Mouse (Mus musculus): Measurements from ENCODE around the gene Vwf. TPM values are rescaled to one million over a fixed set of nuclear protein-coding genes. Genes with fewer than 3 reads are reported as not detected.

Gene Vwf
- polyA plus RNA-seq (2015; fragmentation: Nextera tagmentation; extraction: Ambion mirVana): 7.8 and 14.9 TPM in 2 replicates

DNA sequence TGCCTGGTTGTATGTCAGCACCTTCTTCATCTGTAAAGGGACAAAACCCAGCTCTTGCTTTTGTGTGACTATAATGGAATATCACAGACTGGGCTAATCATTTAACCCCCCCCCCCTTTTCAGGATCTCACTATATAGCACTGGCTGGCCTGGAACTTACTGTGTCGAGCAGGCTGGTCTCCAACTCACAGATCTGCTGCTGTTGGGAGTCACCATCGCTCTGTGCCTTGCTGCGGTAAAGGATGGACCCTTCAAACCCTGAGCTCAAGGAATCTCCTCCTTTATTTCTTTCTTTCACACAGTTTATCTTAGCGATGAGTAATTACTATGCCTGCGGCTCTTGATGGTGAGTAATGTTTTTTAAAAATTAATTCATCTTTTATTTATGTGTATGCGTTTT is at the start of gene Vwf:
Vwf (plus strand) TSS at position 301 of the 400 bp plus-strand sequence.
- WGBS: 90% methylated on average over 6 of the region's 6 CpGs
- Histone ChIP-seq H3K36me3 (no peaks in the 10 kb centered on the region), H3K9me3 (replicated peaks) (no peaks in the 10 kb centered on the region), H3K4me2 (no peak within 1 kb of the TSS), H3K9ac (replicated peaks) (no peak within 1 kb of the TSS), H3K4me3 (replicated peaks) (no peak within 1 kb of the TSS), H3K27ac (replicated peaks) (no peak within 1 kb of the TSS), H3K4me1 (no peaks in the 10 kb centered on the region), H3K27me3 (replicated peaks) (no peaks in the 10 kb centered on the region)
- no peak for ATAC-seq (ENCODE audit: low FRiP score)

DNA sequence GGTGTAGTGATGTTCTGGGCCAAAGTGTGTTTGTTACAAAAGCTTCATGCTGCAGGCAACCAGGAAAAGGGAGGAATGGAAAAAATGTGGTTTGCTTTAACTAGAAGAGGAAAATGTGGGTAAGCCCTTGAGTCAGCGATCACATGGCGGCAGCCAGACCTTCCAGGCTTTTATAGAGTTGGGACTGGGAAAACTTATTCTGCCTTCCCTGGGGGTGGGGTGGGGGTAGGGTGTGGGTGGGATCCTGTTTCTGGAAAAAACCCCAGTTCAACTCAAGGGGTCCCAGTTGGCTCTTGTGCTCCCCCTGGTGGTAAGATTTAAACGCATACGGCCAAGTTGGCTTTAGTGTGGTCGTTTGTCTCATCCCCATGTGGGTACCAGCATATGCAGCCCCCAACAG is 48.5 kb upstream of the Vwf start:
- no peak for ATAC-seq (ENCODE audit: low FRiP score)
- 28% methylated on average over 5 of the region's 5 CpGs for WGBS
- Histone ChIP-seq H3K27me3 (replicated peaks) (peaks cover 21% of the 10 kb centered on the region), H3K4me3 (replicated peaks) (no peak overlapping the region), H3K4me2 (no peak overlapping the region), H3K9ac (replicated peaks) (no peak overlapping the region), H3K4me1 (peaks cover 12% of the 10 kb centered on the region), H3K9me3 (replicated peaks) (no peaks in the 10 kb centered on the region), H3K27ac (replicated peaks) (no peak overlapping the region), H3K36me3 (no peaks in the 10 kb centered on the region)

DNA sequence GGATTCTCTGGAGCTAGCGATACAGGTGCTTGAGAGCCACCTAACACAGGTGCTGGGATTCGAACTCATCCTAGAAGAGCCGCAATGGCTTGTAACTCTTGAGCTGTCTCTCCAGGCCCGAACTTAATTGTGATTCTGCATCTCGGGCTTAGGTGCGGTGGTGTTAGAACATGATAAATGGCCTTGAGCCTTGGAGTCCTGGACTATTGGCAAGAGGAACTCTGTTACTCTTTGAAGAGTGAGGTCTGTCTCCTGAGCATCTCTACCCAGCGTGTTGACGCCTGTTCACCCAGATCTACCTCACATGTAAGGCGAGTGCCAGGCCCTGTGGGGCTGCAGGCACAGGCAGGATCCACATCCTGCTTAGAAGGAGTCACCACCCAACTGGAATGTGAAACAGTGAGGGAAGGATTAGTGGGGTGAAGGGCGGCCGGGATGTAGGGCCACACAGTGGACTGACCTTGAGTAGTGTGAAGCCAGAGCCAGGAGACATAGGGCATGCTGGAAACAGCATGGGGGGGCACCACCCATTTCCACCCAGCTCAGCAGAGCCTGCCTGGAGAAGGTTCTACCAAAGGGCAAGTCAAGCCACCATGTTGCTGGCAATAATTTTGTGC is 43.3 kb upstream of the Vwf start:
- Histone ChIP-seq H3K27me3 (replicated peaks) (no peaks in the 10 kb centered on the region), H3K4me2 (no peak overlapping the region), H3K9ac (replicated peaks) (no peak overlapping the region), H3K27ac (replicated peaks) (no peak overlapping the region), H3K36me3 (no peaks in the 10 kb centered on the region), H3K9me3 (replicated peaks) (no peaks in the 10 kb centered on the region), H3K4me3 (replicated peaks) (no peak overlapping the region), H3K4me1 (no peaks in the 10 kb centered on the region)
- no peak for ATAC-seq (ENCODE audit: low FRiP score)
- 91% methylated on average over 11 of the region's 11 CpGs for WGBS

DNA sequence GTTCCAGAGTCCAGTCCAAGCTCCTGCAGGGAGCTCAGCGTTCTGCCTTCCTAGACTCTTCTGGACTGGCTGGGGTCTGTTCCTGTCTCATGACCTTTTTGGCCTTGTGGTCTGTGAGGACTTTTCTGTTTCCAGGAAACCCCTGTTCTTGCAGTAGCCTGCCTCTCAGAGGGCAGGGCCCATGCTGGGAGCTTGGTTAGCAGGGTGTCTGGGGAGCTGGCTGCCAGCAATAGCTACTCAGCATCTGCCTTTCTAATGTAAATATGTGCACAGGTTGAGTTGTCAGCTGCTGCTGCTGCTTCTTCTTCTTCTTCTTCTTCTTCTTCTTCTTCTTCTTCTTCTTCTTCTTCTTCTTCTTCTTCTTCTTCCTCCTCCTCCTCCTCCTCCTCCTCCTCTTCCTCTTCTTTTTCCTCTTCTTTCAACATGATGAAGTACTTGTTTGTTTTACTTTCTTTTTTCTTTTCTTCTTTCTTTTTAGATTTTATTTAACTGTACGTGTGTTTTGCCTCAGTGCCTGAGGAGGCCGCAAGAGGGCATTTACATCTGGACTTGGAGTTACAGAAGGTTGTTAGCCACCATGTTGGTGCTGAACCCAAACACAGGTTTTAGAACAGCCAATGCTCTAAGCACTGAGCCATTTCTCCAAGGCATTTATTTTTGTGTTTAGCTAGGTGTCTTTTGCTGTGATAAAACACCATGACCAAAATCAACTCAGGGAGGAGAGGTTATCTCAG is 41.8 kb upstream of the Vwf start:
- no peak for ATAC-seq (ENCODE audit: low FRiP score)
- H3K36me3 ChIP-seq: no peaks in the 10 kb centered on the region
- no peaks in the 10 kb centered on the region for H3K27me3 ChIP-seq (replicated peaks)
- no peak overlapping the region for H3K9ac ChIP-seq (replicated peaks)
- no peaks in the 10 kb centered on the region for H3K4me1 ChIP-seq
- WGBS: 43% methylated on average over 3 of the region's 3 CpGs
- H3K27ac ChIP-seq (replicated peaks): no peak overlapping the region
- H3K4me3 ChIP-seq (replicated peaks): no peak overlapping the region
- no peaks in the 10 kb centered on the region for H3K9me3 ChIP-seq (replicated peaks)
- H3K4me2 ChIP-seq: no peak overlapping the region

DNA sequence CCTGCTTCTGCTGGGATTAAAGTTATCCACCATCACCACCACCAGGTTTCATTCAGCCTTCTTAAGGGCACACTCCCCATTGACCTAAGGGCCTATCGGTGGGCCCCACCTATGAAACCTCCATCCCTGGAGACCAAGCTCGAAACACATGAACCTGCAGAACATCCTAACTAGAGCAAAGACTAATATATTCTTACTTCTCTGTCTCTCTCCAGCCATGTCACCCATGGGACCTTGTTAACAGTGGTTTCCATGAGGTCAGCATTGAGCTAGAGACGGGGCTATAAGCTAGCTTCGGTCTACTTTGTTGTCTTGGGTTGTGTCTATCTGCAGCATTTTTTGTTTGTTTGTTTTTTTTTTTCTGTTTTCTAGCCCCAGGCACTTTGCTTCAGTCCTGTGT is 40.1 kb upstream of the Vwf start:
- ATAC-seq (ENCODE audit: low FRiP score): no peak
- no peak overlapping the region for H3K4me2 ChIP-seq
- no peaks in the 10 kb centered on the region for H3K36me3 ChIP-seq
- no peaks in the 10 kb centered on the region for H3K9me3 ChIP-seq (replicated peaks)
- H3K9ac ChIP-seq (replicated peaks): no peak overlapping the region
- H3K4me1 ChIP-seq: no peaks in the 10 kb centered on the region
- H3K4me3 ChIP-seq (replicated peaks): no peak overlapping the region
- H3K27me3 ChIP-seq (replicated peaks): no peaks in the 10 kb centered on the region
- 93% methylated on average over 4 of the region's 4 CpGs for WGBS
- no peak overlapping the region for H3K27ac ChIP-seq (replicated peaks)

DNA sequence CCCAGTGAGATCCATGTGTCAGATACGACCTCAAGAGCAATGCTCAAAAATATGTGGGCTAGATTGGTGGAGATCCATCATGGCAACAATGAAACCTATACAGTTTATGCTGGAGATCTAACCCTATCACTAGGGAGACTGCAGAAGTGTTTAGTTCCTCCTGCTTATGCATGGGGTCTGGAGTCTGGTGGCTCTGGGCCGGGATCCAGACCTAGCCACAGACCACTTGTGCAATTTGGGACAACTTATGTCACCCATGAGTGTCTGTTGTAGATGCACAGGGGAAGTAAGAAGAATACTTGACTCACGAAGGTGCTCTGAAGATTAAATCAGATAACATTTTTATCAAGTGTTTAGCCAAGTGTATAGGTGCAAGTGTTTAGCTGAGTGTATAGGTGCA is 36.8 kb upstream of the Vwf start:
- H3K36me3 ChIP-seq: no peaks in the 10 kb centered on the region
- H3K9ac ChIP-seq (replicated peaks): no peak overlapping the region
- H3K9me3 ChIP-seq (replicated peaks): no peaks in the 10 kb centered on the region
- no peak overlapping the region for H3K27ac ChIP-seq (replicated peaks)
- no peak for ATAC-seq (ENCODE audit: low FRiP score)
- 92% methylated on average over 3 of the region's 3 CpGs for WGBS
- H3K4me2 ChIP-seq: no peak overlapping the region
- no peaks in the 10 kb centered on the region for H3K4me1 ChIP-seq
- no peak overlapping the region for H3K4me3 ChIP-seq (replicated peaks)
- H3K27me3 ChIP-seq (replicated peaks): no peaks in the 10 kb centered on the region

DNA sequence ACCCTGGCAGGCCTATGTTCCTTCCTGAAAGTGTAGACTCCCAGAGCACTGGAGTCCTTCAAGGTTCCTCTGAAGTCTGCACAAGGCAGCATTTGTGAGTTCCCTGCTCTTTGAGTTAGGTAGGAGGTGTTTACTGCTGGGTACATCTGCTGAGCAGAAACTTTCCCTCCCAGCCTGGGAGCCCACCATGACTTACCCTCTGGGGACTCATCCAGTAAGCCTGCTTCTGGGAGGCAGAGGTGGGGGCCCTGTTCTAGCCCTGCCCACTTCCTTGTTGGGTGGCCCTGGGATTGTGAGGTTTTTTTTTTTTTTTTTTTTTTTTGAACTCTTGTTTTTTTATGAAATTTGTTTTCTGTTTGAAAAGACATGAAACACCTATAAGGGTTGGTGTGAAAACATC is 35.9 kb upstream of the Vwf start:
- Histone ChIP-seq H3K36me3 (no peaks in the 10 kb centered on the region), H3K27ac (replicated peaks) (no peak overlapping the region), H3K4me3 (replicated peaks) (no peak overlapping the region), H3K4me2 (no peak overlapping the region), H3K9ac (replicated peaks) (no peak overlapping the region), H3K4me1 (no peaks in the 10 kb centered on the region), H3K9me3 (replicated peaks) (no peaks in the 10 kb centered on the region), H3K27me3 (replicated peaks) (no peaks in the 10 kb centered on the region)
- ATAC-seq (ENCODE audit: low FRiP score): no peak

DNA sequence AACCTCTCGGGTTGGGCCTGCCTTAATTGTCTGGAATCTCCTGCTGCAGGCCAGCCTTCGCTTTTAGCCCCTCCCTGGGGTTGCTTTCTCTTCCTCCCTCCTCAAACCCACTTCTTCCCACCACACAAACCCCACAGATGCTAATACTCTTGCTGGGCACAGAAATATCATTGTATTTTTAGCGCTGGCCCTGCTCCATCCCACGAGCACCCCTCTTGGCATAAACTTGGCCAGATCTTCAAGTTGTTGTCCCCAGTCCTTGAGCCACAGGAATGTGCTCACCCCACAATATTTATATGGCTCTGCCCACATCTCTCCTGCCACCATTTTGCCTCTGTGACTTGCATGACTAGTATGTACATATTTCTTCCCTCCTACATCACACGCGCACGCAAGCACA is 35.4 kb upstream of the Vwf start:
- 91% methylated on average over 7 of the region's 7 CpGs for WGBS
- ATAC-seq (ENCODE audit: low FRiP score): no peak

DNA sequence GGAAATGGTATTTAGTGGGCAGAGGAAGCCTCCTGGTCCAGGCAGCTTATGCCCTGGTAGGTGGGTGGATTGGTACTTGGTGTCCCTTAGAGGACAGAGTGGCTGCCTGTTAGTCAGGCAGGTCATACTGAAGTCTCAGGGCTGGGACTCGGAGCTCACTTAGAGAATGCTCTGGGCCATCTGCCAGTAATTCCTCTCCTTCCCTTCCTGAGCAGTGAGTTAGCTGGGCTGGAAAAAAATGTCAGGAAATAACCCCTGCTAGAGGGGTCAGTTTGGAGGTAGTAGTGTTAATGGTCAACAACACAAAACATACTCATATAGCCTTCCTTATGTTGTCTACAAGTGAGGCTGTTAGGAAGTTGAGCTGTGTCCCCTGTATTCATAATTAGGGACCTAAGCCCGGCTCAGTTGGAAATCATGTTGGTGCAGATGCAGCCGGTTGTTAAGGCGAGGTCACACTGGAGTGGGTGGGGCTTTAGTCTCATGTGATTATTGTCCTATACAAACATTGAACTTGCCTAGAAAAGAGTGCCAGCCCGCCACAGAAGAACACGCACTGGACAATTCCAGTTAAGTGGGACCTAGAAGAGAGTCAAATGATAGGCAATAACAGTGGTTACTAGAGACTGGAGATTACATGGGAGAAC is 33.5 kb upstream of the Vwf start:
- Histone ChIP-seq H3K9ac (replicated peaks) (no peak overlapping the region), H3K4me3 (replicated peaks) (no peak overlapping the region), H3K36me3 (no peaks in the 10 kb centered on the region), H3K9me3 (replicated peaks) (no peaks in the 10 kb centered on the region), H3K27me3 (replicated peaks) (no peaks in the 10 kb centered on the region), H3K27ac (replicated peaks) (no peak overlapping the region), H3K4me1 (no peaks in the 10 kb centered on the region), H3K4me2 (no peak overlapping the region)
- ATAC-seq (ENCODE audit: low FRiP score): no peak
- 68% methylated on average over 6 of the region's 6 CpGs for WGBS

More for the DNA sequence above, 35.4 kb upstream of the Vwf start:
- Histone ChIP-seq H3K27me3 (replicated peaks) (no peaks in the 10 kb centered on the region), H3K36me3 (no peaks in the 10 kb centered on the region), H3K9me3 (replicated peaks) (no peaks in the 10 kb centered on the region), H3K27ac (replicated peaks) (no peak overlapping the region), H3K9ac (replicated peaks) (no peak overlapping the region), H3K4me2 (no peak overlapping the region), H3K4me1 (no peaks in the 10 kb centered on the region), H3K4me3 (replicated peaks) (no peak overlapping the region)

DNA sequence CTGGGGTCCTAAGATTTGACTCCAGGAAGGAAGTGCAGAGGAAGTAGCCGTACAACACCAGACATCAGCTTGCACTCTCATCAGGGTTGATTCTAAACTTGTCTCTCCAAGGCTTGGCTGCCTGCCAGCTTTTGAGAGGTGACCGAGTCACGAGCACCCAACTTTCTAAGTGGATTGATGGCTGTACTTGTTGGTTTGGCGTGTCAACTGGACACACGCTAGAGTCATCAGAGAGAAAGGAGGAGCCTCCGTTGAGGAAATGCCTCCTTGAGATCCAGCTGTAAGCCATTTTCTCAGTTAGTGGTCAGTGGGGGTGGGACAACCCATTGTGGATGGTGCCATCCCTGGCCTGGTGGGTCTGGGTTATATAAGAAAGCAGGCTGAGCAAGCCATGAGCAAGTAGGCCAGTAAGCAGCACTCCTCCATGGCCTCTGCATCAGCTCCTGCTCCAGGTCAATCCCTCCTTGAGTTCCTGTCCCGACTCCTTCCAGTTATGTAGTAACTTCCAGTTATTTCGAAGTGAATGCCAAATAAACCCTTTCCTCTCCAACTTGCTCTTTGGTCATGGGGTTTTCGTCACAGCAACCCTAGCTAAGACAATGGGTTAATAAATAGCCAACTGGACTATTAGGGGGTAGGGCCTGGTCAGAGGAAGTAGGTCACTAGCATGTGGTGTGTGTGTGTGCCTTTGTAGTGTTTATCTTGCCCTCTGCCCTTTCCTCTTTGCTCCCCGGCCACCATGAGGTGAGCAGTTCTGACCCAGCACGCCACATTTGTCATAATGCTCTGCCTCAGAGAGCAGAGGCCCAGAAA is 30.9 kb upstream of the Vwf start:
- no peaks in the 10 kb centered on the region for H3K4me1 ChIP-seq
- no peak overlapping the region for H3K27ac ChIP-seq (replicated peaks)
- ATAC-seq (ENCODE audit: low FRiP score): no peak
- 78% methylated on average over 11 of the region's 11 CpGs for WGBS
- H3K9ac ChIP-seq (replicated peaks): no peak overlapping the region
- H3K4me3 ChIP-seq (replicated peaks): no peak overlapping the region
- no peaks in the 10 kb centered on the region for H3K27me3 ChIP-seq (replicated peaks)
- H3K36me3 ChIP-seq: no peaks in the 10 kb centered on the region
- no peaks in the 10 kb centered on the region for H3K9me3 ChIP-seq (replicated peaks)
- H3K4me2 ChIP-seq: no peak overlapping the region

DNA sequence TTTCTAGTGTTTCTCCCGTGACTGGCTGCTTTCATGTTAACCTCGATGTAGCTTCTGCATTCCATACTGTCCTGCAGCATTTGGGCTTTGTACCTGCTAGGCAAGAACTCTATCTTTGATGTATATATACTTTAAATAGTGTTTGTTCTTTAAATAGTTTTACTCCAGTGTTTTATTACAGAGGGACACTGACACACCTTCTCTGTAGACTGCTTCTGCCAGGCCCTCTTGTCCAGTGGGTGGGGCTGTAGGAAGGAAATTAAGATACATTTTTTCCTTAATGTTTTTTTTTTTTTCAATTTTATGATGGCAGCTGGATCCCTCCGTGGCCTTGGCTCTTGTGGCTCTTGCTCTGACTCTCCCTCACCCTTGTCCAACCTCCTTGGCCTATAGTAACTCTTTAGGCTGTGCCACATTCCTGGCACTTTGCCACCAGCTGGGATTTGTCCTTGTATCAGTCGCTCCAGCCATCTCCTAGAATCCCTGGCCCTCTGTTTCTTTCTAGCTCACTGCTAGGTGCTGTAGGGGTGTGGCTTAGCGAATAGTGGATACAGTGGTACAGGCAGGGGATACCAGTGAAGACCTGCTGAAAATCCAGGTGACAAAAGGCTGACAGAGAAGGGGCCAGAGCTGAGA is 24.9 kb upstream of the Vwf start:
- WGBS: 49% methylated on average over 5 of the region's 5 CpGs
- Histone ChIP-seq H3K27ac (replicated peaks) (no peak overlapping the region), H3K9ac (replicated peaks) (no peak overlapping the region)

More for the DNA sequence above, 24.9 kb upstream of the Vwf start:
- Histone ChIP-seq H3K27me3 (replicated peaks) (no peaks in the 10 kb centered on the region), H3K36me3 (no peaks in the 10 kb centered on the region), H3K4me2 (no peak overlapping the region), H3K9me3 (replicated peaks) (no peaks in the 10 kb centered on the region), H3K4me3 (replicated peaks) (no peak overlapping the region), H3K4me1 (no peaks in the 10 kb centered on the region)
- no peak for ATAC-seq (ENCODE audit: low FRiP score)
